ENCODE assay signal across 22 mouse cellular contexts in genomic region chr1:159885476-159885875, GRCm38 (mm10).
DNase-seq lines count a peak whose midpoint lies in the region; ATAC-seq and TF ChIP-seq lines count a peak whose summit lies in the region.
"Had no signal": no experiment of that assay in that cellular context is flagged by ENCODE, and none has a peak within 500 bp of the region (broad histone marks: within the 10 kb centered on the region; RNA-seq: fewer than 3 reads in every experiment).

No protein-coding gene starts in this region.

- peak; percentile 27 to 53 for DNase-seq in cerebellum, adult 2 months
- no peak for DNase-seq in cerebellum, adult 9-11 months
- DNase-seq in cerebellum, postnatal 36 days: peak; percentile 14 to 23
- no peak for DNase-seq in cerebellum, adult 11-12 months
- peak; percentile 28 for DNase-seq in midbrain, postnatal 0 days (ENCODE audit: low spot score)
- no peak for DNase-seq in midbrain, embryonic 10.5 days (ENCODE audit: low spot score)
- DNase-seq: adrenal gland, postnatal 10 days; embryo, embryonic 11 days; gastrocnemius, adult 2 months; gastrocnemius, postnatal 25 days; heart, postnatal 10 days; heart, postnatal 4 days; kidney, adult 8-10 months had no signal

- no peaks in the 10 kb centered on the region for H3K27me3 ChIP-seq in cerebellum, adult 2 months (ENCODE audit: control insufficient read depth, insufficient read depth, low read length)
- H3K27me3 ChIP-seq in midbrain, postnatal 0 days (ENCODE audit: insufficient read depth, low read length): no peaks in the 10 kb centered on the region
- H3K27me3 ChIP-seq in midbrain, embryonic 10.5 days (ENCODE audit: low read depth, poor library complexity, severe bottlenecking): no peaks in the 10 kb centered on the region
- H3K27me3 ChIP-seq: embryonic facial prominence, embryonic 15.5 days had no signal

- no peak for TF ChIP-seq POLR2A in cerebellum, adult 2 months (IDR thresholded peaks at IDR 0.05; ENCODE audit: borderline replicate concordance, insufficient read depth, low read length)

- no peak overlapping the region for H3K27ac ChIP-seq in cerebellum, adult 2 months (ENCODE audit: insufficient read depth, low read length)
- no peak overlapping the region for H3K27ac ChIP-seq in midbrain, postnatal 0 days (ENCODE audit: low read depth, low read length)
- H3K27ac ChIP-seq in midbrain, embryonic 10.5 days (replicated peaks): no peak overlapping the region
- H3K27ac ChIP-seq: embryonic facial prominence, embryonic 15.5 days; forebrain, embryonic 10.5 days; gastrocnemius, adult 2 months; heart, embryonic 10.5 days; hindbrain, embryonic 14.5 days had no signal

- WGBS in cerebellum, adult 2 months: 23% methylated on average over 3 of the region's 3 CpGs
- WGBS in midbrain, postnatal 0 days: 66% methylated on average over 3 of the region's 3 CpGs
- WGBS in midbrain, embryonic 10.5 days: 71% methylated on average over 3 of the region's 3 CpGs

- TF ChIP-seq CTCF in cerebellum, adult 2 months (IDR thresholded peaks at IDR 0.05; ENCODE audit: borderline replicate concordance, insufficient read depth, low read depth, low read length): no peak
- no peak for TF ChIP-seq CTCF in midbrain, postnatal 0 days (IDR thresholded peaks at IDR 0.05)

- H3K9me3 ChIP-seq in midbrain, postnatal 0 days (ENCODE audit: low read length): no peaks in the 10 kb centered on the region
- no peaks in the 10 kb centered on the region for H3K9me3 ChIP-seq in midbrain, embryonic 10.5 days (replicated peaks)
- H3K9me3 ChIP-seq: embryonic facial prominence, embryonic 15.5 days; forebrain, embryonic 10.5 days; heart, embryonic 10.5 days had no signal

- H3K9ac ChIP-seq in midbrain, postnatal 0 days (replicated peaks; ENCODE audit: low read length, poor library complexity, severe bottlenecking): no peak overlapping the region
- H3K9ac ChIP-seq: embryonic facial prominence, embryonic 15.5 days; hindbrain, embryonic 14.5 days had no signal

- H3K4me1 ChIP-seq in cerebellum, adult 2 months (ENCODE audit: control insufficient read depth, insufficient read depth, low read length): peaks cover 4% of the 10 kb centered on the region; the same call in 1 of the 2 replicates
- no peaks in the 10 kb centered on the region for H3K4me1 ChIP-seq in midbrain, postnatal 0 days (ENCODE audit: insufficient read depth, low read length)
- H3K4me1 ChIP-seq in midbrain, embryonic 10.5 days: 0 out of 2 replicates have a peak, but pooled peaks cover 5% of the 10 kb centered on the region
- H3K4me1 ChIP-seq: embryonic facial prominence, embryonic 15.5 days; forebrain, embryonic 10.5 days; heart, embryonic 10.5 days had no signal

- no peaks in the 10 kb centered on the region for H3K36me3 ChIP-seq in midbrain, postnatal 0 days (ENCODE audit: insufficient read depth, low read length)
- no peaks in the 10 kb centered on the region for H3K36me3 ChIP-seq in midbrain, embryonic 10.5 days
- H3K36me3 ChIP-seq: embryonic facial prominence, embryonic 15.5 days; forebrain, embryonic 10.5 days; heart, embryonic 10.5 days had no signal

- no peak overlapping the region for H3K4me3 ChIP-seq in cerebellum, adult 2 months (replicated peaks; ENCODE audit: insufficient read depth, low read depth, low read length)
- no peak overlapping the region for H3K4me3 ChIP-seq in midbrain, postnatal 0 days (ENCODE audit: low read depth, low read length)
- no peak overlapping the region for H3K4me3 ChIP-seq in midbrain, embryonic 10.5 days
- H3K4me3 ChIP-seq: embryonic facial prominence, embryonic 15.5 days; erythroblast, embryonic 14.5 days; forebrain, embryonic 10.5 days; gastrocnemius, adult 2 months; heart, embryonic 10.5 days had no signal

- H3K4me2 ChIP-seq in midbrain, postnatal 0 days (ENCODE audit: low read depth, low read length, poor library complexity, severe bottlenecking): no peak overlapping the region
- H3K4me2 ChIP-seq: embryonic facial prominence, embryonic 15.5 days; hindbrain, embryonic 14.5 days had no signal

- ATAC-seq in midbrain, postnatal 0 days (ENCODE audit: low FRiP score): no peak
- no peak for ATAC-seq in megakaryocyte, adult 5-6 weeks (ENCODE audit: poor library complexity, severe bottlenecking)
- ATAC-seq: forebrain, embryonic 14.5 days; inflammation-experienced regulatory T-cells, adult 6 months; intestine, postnatal 0 days had no signal

Comparison
In these comparisons a context has a peak if more than half of its experiments do, and no peak if none do; other contexts are left out.
1. DNase-seq: peak in cerebellum, adult 2 months (2 of 2), cerebellum, postnatal 36 days (2 of 2) and midbrain, postnatal 0 days (single experiment); none in cerebellum, adult 9-11 months (single experiment), cerebellum, adult 11-12 months (single experiment) and midbrain, embryonic 10.5 days (single experiment).